20 mouse cellular contexts compared by ENCODE assay signal in the genomic region with DNA sequence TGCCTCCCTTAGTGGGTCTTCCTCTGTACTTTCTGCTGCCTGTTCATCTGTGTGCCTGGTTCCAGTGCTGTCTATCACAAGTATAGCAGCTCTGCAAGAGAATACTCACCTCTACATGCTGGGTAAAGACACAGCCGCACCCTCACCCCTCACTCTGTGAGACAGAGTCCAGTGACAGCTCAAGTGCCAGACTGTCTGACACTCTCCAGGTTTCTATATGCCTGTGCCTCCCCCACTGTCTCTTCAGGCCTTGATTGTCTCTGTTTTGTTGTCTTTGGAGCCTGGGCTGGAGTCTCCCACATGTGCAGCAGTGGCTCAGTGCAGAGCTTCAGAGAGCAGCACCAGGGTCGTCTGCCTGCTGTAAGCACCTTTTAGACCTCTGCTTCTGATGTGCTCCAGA. TPM values are rescaled to one million over a fixed set of nuclear protein-coding genes. Genes with fewer than 3 reads are reported as not detected.
DNase-seq lines count a peak whose midpoint lies in the region; ATAC-seq lines count a peak whose summit lies in the region.
"Had no signal": no experiment of that assay in that cellular context is flagged by ENCODE, and none has a peak within 500 bp of the region (broad histone marks: within the 10 kb centered on the region; RNA-seq: fewer than 3 reads in every experiment).

No protein-coding gene starts in this region.

- DNase-seq in heart, postnatal 10 days: no peak
- DNase-seq in heart, postnatal 36 days: no peak
- peak; percentile 70 for DNase-seq in MN1 (ENCODE audit: low spot score)
- DNase-seq: adrenal gland, postnatal 14 days; cerebellum, adult 11-12 months; cerebellum, adult 9-10 months; cerebellum, postnatal 25 days; gastrocnemius, postnatal 36 days; heart, adult 18-20 months; kidney, adult 18-20 months had no signal

- peak; percentile 49 for ATAC-seq in heart, embryonic 11.5 days (replicated peaks; ENCODE audit: insufficient number of reproducible peaks, low FRiP score, low TSS enrichment)
- ATAC-seq in heart, embryonic 15.5 days (replicated peaks; ENCODE audit: insufficient number of reproducible peaks, insufficient read depth, low FRiP score, low read depth): peak; percentile 50
- ATAC-seq in kidney, embryonic 14.5 days (ENCODE audit: low FRiP score, low TSS enrichment): 0 out of 2 replicates have a peak, but pooled peaks have one; percentile 55
- ATAC-seq in kidney, embryonic 15.5 days (replicated peaks; ENCODE audit: low FRiP score): no peak
- ATAC-seq: activated CD4-positive, CD25-positive, alpha-beta regulatory T cell, adult 4 months; forebrain, embryonic 15.5 days; hindbrain, postnatal 0 days; Patski had no signal

- H3K4me3 ChIP-seq in heart, embryonic 11.5 days (ENCODE audit: low read depth, low read length): no peak overlapping the region
- no peak overlapping the region for H3K4me3 ChIP-seq in heart, embryonic 15.5 days
- H3K4me3 ChIP-seq in kidney, embryonic 14.5 days (ENCODE audit: low read length): no peak overlapping the region
- no peak overlapping the region for H3K4me3 ChIP-seq in kidney, embryonic 15.5 days (replicated peaks)
- H3K4me3 ChIP-seq: embryonic facial prominence, embryonic 12.5 days; forebrain, embryonic 15.5 days; hindbrain, embryonic 13.5 days had no signal

- H3K27ac ChIP-seq in heart, embryonic 11.5 days (ENCODE audit: low read depth, low read length): no peak overlapping the region
- H3K27ac ChIP-seq in heart, embryonic 15.5 days: peak overlapping the region; percentile 6; the same call in 1 of the 2 replicates
- no peak overlapping the region for H3K27ac ChIP-seq in kidney, embryonic 14.5 days (ENCODE audit: low read depth, low read length)
- no peak overlapping the region for H3K27ac ChIP-seq in kidney, embryonic 15.5 days
- H3K27ac ChIP-seq: embryonic facial prominence, embryonic 12.5 days; forebrain, embryonic 15.5 days; hindbrain, embryonic 13.5 days; hindbrain, postnatal 0 days had no signal

- no peaks in the 10 kb centered on the region for H3K9me3 ChIP-seq in heart, embryonic 11.5 days (replicated peaks; ENCODE audit: control insufficient read depth, low read length)
- H3K9me3 ChIP-seq in heart, embryonic 15.5 days (replicated peaks): no peaks in the 10 kb centered on the region
- H3K9me3 ChIP-seq in kidney, embryonic 14.5 days (ENCODE audit: control insufficient read depth, low read length): no peaks in the 10 kb centered on the region
- H3K9me3 ChIP-seq in kidney, embryonic 15.5 days (replicated peaks): no peaks in the 10 kb centered on the region
- H3K9me3 ChIP-seq: embryonic facial prominence, embryonic 12.5 days; forebrain, embryonic 15.5 days; hindbrain, embryonic 13.5 days had no signal

- no peaks in the 10 kb centered on the region for H3K27me3 ChIP-seq in heart, embryonic 11.5 days (ENCODE audit: control insufficient read depth, insufficient read depth, low read length)
- H3K27me3 ChIP-seq in heart, embryonic 15.5 days: no peaks in the 10 kb centered on the region
- no peaks in the 10 kb centered on the region for H3K27me3 ChIP-seq in kidney, embryonic 14.5 days (ENCODE audit: control insufficient read depth, insufficient read depth, low read length)
- no peaks in the 10 kb centered on the region for H3K27me3 ChIP-seq in kidney, embryonic 15.5 days
- H3K27me3 ChIP-seq: embryonic facial prominence, embryonic 12.5 days; forebrain, embryonic 15.5 days; hindbrain, embryonic 13.5 days; Patski had no signal

- H3K36me3 ChIP-seq in heart, embryonic 11.5 days (ENCODE audit: control insufficient read depth, insufficient read depth, low read length): peaks cover 9% of the 10 kb centered on the region
- peaks cover 35% of the 10 kb centered on the region for H3K36me3 ChIP-seq in heart, embryonic 15.5 days
- peaks cover 28% of the 10 kb centered on the region for H3K36me3 ChIP-seq in kidney, embryonic 14.5 days (ENCODE audit: control insufficient read depth, insufficient read depth, low read length)
- peaks cover 67% of the 10 kb centered on the region for H3K36me3 ChIP-seq in kidney, embryonic 15.5 days

- H3K4me2 ChIP-seq in heart, embryonic 11.5 days: no peak overlapping the region
- H3K4me2 ChIP-seq in heart, embryonic 15.5 days: no peak overlapping the region
- H3K4me2 ChIP-seq in kidney, embryonic 14.5 days (replicated peaks; ENCODE audit: low read depth, low read length): no peak overlapping the region
- H3K4me2 ChIP-seq in kidney, embryonic 15.5 days: no peak overlapping the region
- H3K4me2 ChIP-seq: embryonic facial prominence, embryonic 12.5 days; forebrain, embryonic 15.5 days; hindbrain, embryonic 13.5 days had no signal

- H3K4me1 ChIP-seq in heart, embryonic 11.5 days (ENCODE audit: control insufficient read depth, insufficient read depth, low read length): peaks cover 27% of the 10 kb centered on the region
- peaks cover 8% of the 10 kb centered on the region; the same call in 1 of the 2 replicates for H3K4me1 ChIP-seq in heart, embryonic 15.5 days (replicated peaks)
- no peaks in the 10 kb centered on the region for H3K4me1 ChIP-seq in kidney, embryonic 14.5 days (ENCODE audit: control insufficient read depth, insufficient read depth, low read length)
- H3K4me1 ChIP-seq in kidney, embryonic 15.5 days: no peaks in the 10 kb centered on the region
- H3K4me1 ChIP-seq: embryonic facial prominence, embryonic 12.5 days; forebrain, embryonic 15.5 days; hindbrain, embryonic 13.5 days had no signal

- intact Hi-C loops in heart, postnatal 10 days (cut with DNase I): no loop called here
- intact Hi-C loops in heart, postnatal 36 days (cut with DNase I): no loop called here

- H3K9ac ChIP-seq in heart, embryonic 11.5 days (ENCODE audit: low read depth, low read length): peak overlapping the region; percentile 24; the same call in 1 of the 2 replicates
- H3K9ac ChIP-seq in heart, embryonic 15.5 days: no peak overlapping the region
- no peak overlapping the region for H3K9ac ChIP-seq in kidney, embryonic 14.5 days (ENCODE audit: low read depth, low read length)
- H3K9ac ChIP-seq in kidney, embryonic 15.5 days: no peak overlapping the region
- H3K9ac ChIP-seq: embryonic facial prominence, embryonic 12.5 days; forebrain, embryonic 15.5 days; hindbrain, embryonic 13.5 days had no signal

- whole genome bisulfite sequencing in heart, embryonic 11.5 days (ENCODE audit: insufficient replicate concordance): 12% methylated on average over 2 of the region's 2 CpGs
- WGBS in heart, embryonic 15.5 days: 33% methylated on average over 2 of the region's 2 CpGs
- WGBS in kidney, embryonic 14.5 days: 53% methylated on average over 2 of the region's 2 CpGs
- WGBS in kidney, embryonic 15.5 days: 40% methylated on average over 2 of the region's 2 CpGs

RNA-seq across cellular contexts. Expression of a gene that starts 29.6 kb away (rescaled TPM):
- 63.7 and 66.4 TPM in 2 replicates for polyA plus RNA-seq in heart, embryonic 11.5 days (2014; fragmentation: Nextera tagmentation; extraction: Ambion mirVana)
- 10 to 100 TPM; 36.2 to 36.3 TPM for total RNA-seq in heart, postnatal 10 days (2021)
- polyA plus RNA-seq in heart, embryonic 15.5 days (2015; fragmentation: Nextera tagmentation; extraction: Ambion mirVana): 57.3 and 69.5 TPM in 2 replicates
- total RNA-seq in heart, postnatal 36 days (2021): 10 to 100 TPM; 27.9 TPM
- polyA plus RNA-seq in kidney, embryonic 14.5 days (2014; fragmentation: Nextera tagmentation; extraction: Ambion mirVana): 87.1 and 94.0 TPM in 2 replicates
- polyA plus RNA-seq in kidney, embryonic 15.5 days (2015; fragmentation: Nextera tagmentation; extraction: Ambion mirVana): 94.1 and 101 TPM in 2 replicates

RNA-seq across cellular contexts. Expression of a gene that starts 58.9 kb away (rescaled TPM):
- polyA plus RNA-seq in heart, embryonic 11.5 days (2014; fragmentation: Nextera tagmentation; extraction: Ambion mirVana): 12.8 and 15.4 TPM in 2 replicates
- total RNA-seq in heart, postnatal 10 days (2021): 10 to 100 TPM in 1 of 2 experiments, 1 to 10 TPM in 1; 6.9 to 12.7 TPM
- polyA plus RNA-seq in heart, embryonic 15.5 days (2015; fragmentation: Nextera tagmentation; extraction: Ambion mirVana): 11.0 and 16.3 TPM in 2 replicates
- 10 to 100 TPM in 1 of 2 experiments, 1 to 10 TPM in 1; 4.4 to 12.0 TPM for total RNA-seq in heart, postnatal 36 days (2021)
- polyA plus RNA-seq in kidney, embryonic 14.5 days (2014; fragmentation: Nextera tagmentation; extraction: Ambion mirVana): 15.7 and 18.2 TPM in 2 replicates
- polyA plus RNA-seq in kidney, embryonic 15.5 days (2015; fragmentation: Nextera tagmentation; extraction: Ambion mirVana): 20.8 and 22.3 TPM in 2 replicates
